Mouse (Mus musculus): ENCODE measurements around the gene Map3k19. TPM values are rescaled to one million over a fixed set of nuclear protein-coding genes. Genes with fewer than 3 reads are reported as not detected.
A peak's percentile ranks its signal among the peaks of the same experiment; 100 is the strongest.

The Map3k19 gene
- polyA plus RNA-seq, 1 experiment from 2014 or later = 0.21 TPM

GRCm38 (mm10) chr1:127816381-127816780 is 38.5 kb downstream of the Map3k19 start:
- no peaks in the 10 kb centered on the region for H3K36me3 ChIP-seq (ENCODE audit: control insufficient read depth, insufficient read depth)
- no peak overlapping the region for H3K27ac ChIP-seq (ENCODE audit: low read length)
- 80% methylated on average over 6 of the region's 6 CpGs for WGBS
- no peak overlapping the region for H3K4me2 ChIP-seq (ENCODE audit: low read depth, low read length)
- no peak overlapping the region for H3K4me3 ChIP-seq (ENCODE audit: low read length)
- H3K4me1 ChIP-seq (ENCODE audit: control insufficient read depth, insufficient read depth, low read length) = no peaks in the 10 kb centered on the region
- no peaks in the 10 kb centered on the region for H3K9me3 ChIP-seq (replicated peaks; ENCODE audit: control insufficient read depth, low read length)
- H3K9ac ChIP-seq (ENCODE audit: low read length) = no peak overlapping the region
- no peaks in the 10 kb centered on the region for H3K27me3 ChIP-seq (ENCODE audit: control insufficient read depth, insufficient read depth, low read length)
- no peak for ATAC-seq (replicated peaks; ENCODE audit: extremely low read depth, insufficient read depth, low FRiP score)

- H3K9ac ChIP-seq (ENCODE audit: low read length) = no peak overlapping the region
- H3K4me2 ChIP-seq (ENCODE audit: low read depth, low read length) = 0 out of 2 replicates have a peak overlapping the region, but pooled peaks have one; percentile 10
- no peak overlapping the region for H3K4me3 ChIP-seq (ENCODE audit: low read length)
- H3K27me3 ChIP-seq (ENCODE audit: control insufficient read depth, insufficient read depth, low read length) = no peaks in the 10 kb centered on the region
- no peaks in the 10 kb centered on the region for H3K36me3 ChIP-seq (ENCODE audit: control insufficient read depth, insufficient read depth)
- WGBS = 53% methylated on average over 7 of the region's 7 CpGs
- H3K4me1 ChIP-seq (ENCODE audit: control insufficient read depth, insufficient read depth, low read length) = no peaks in the 10 kb centered on the region
- no peaks in the 10 kb centered on the region for H3K9me3 ChIP-seq (replicated peaks; ENCODE audit: control insufficient read depth, low read length)
- no peak for ATAC-seq (replicated peaks; ENCODE audit: extremely low read depth, insufficient read depth, low FRiP score)
- no peak overlapping the region for H3K27ac ChIP-seq (ENCODE audit: low read length)
These were observed 41.9 kb downstream of the Map3k19 start for GRCm38 (mm10) chr1:127812929-127813328.

- H3K9ac ChIP-seq (ENCODE audit: low read length) = no peak overlapping the region
- ATAC-seq (replicated peaks; ENCODE audit: extremely low read depth, insufficient read depth, low FRiP score) = no peak
- H3K27me3 ChIP-seq (ENCODE audit: control insufficient read depth, insufficient read depth, low read length) = no peaks in the 10 kb centered on the region
- peaks cover 3% of the 10 kb centered on the region for H3K36me3 ChIP-seq (ENCODE audit: control insufficient read depth, insufficient read depth)
- no peak overlapping the region for H3K4me3 ChIP-seq (ENCODE audit: low read length)
- 92% methylated on average over 7 of the region's 7 CpGs for WGBS
- no peaks in the 10 kb centered on the region for H3K4me1 ChIP-seq (ENCODE audit: control insufficient read depth, insufficient read depth, low read length)
- H3K4me2 ChIP-seq (ENCODE audit: low read depth, low read length) = no peak overlapping the region
- no peaks in the 10 kb centered on the region for H3K9me3 ChIP-seq (replicated peaks; ENCODE audit: control insufficient read depth, low read length)
- H3K27ac ChIP-seq (ENCODE audit: low read length) = no peak overlapping the region
These were observed 46.2 kb downstream of the Map3k19 start for GRCm38 (mm10) chr1:127808671-127809070.

- Histone ChIP-seq H3K9me3 (replicated peaks; ENCODE audit: control insufficient read depth, low read length) (no peaks in the 10 kb centered on the region), H3K4me2 (ENCODE audit: low read depth, low read length) (no peak overlapping the region), H3K27ac (ENCODE audit: low read length) (no peak overlapping the region), H3K36me3 (ENCODE audit: control insufficient read depth, insufficient read depth) (peaks cover 23% of the 10 kb centered on the region), H3K27me3 (ENCODE audit: control insufficient read depth, insufficient read depth, low read length) (no peaks in the 10 kb centered on the region), H3K9ac (ENCODE audit: low read length) (no peak overlapping the region), H3K4me1 (ENCODE audit: control insufficient read depth, insufficient read depth, low read length) (peaks cover 7% of the 10 kb centered on the region), H3K4me3 (ENCODE audit: low read length) (no peak overlapping the region)
- WGBS = 78% methylated on average over 8 of the region's 8 CpGs
- no peak for ATAC-seq (replicated peaks; ENCODE audit: extremely low read depth, insufficient read depth, low FRiP score)
These were observed 51.9 kb downstream of the Map3k19 start for GRCm38 (mm10) chr1:127802916-127803315.

- WGBS = 57% methylated on average over 1 of the region's 1 CpGs
- no peak for ATAC-seq (replicated peaks; ENCODE audit: extremely low read depth, insufficient read depth, low FRiP score)
- Histone ChIP-seq H3K4me2 (ENCODE audit: low read depth, low read length) (no peak overlapping the region), H3K36me3 (ENCODE audit: control insufficient read depth, insufficient read depth) (peaks cover 9% of the 10 kb centered on the region; the same call in 1 of the 2 replicates), H3K9ac (ENCODE audit: low read length) (no peak overlapping the region), H3K27me3 (ENCODE audit: control insufficient read depth, insufficient read depth, low read length) (no peaks in the 10 kb centered on the region), H3K4me3 (ENCODE audit: low read length) (no peak overlapping the region), H3K9me3 (replicated peaks; ENCODE audit: control insufficient read depth, low read length) (no peaks in the 10 kb centered on the region), H3K27ac (ENCODE audit: low read length) (no peak overlapping the region), H3K4me1 (ENCODE audit: control insufficient read depth, insufficient read depth, low read length) (peaks cover 10% of the 10 kb centered on the region)
These were observed 58.1 kb downstream of the Map3k19 start for GRCm38 (mm10) chr1:127796752-127797151.

GRCm38 (mm10) chr1:127796341-127796740 is 58.5 kb downstream of the Map3k19 start:
- H3K9ac ChIP-seq (ENCODE audit: low read length) = no peak overlapping the region
- peaks cover 9% of the 10 kb centered on the region; the same call in 1 of the 2 replicates for H3K36me3 ChIP-seq (ENCODE audit: control insufficient read depth, insufficient read depth)
- no peaks in the 10 kb centered on the region for H3K27me3 ChIP-seq (ENCODE audit: control insufficient read depth, insufficient read depth, low read length)
- H3K9me3 ChIP-seq (replicated peaks; ENCODE audit: control insufficient read depth, low read length) = no peaks in the 10 kb centered on the region
- H3K4me1 ChIP-seq (ENCODE audit: control insufficient read depth, insufficient read depth, low read length) = peaks cover 8% of the 10 kb centered on the region
- H3K27ac ChIP-seq (ENCODE audit: low read length) = no peak overlapping the region
- no peak for ATAC-seq (replicated peaks; ENCODE audit: extremely low read depth, insufficient read depth, low FRiP score)
- no peak overlapping the region for H3K4me3 ChIP-seq (ENCODE audit: low read length)
- H3K4me2 ChIP-seq (ENCODE audit: low read depth, low read length) = no peak overlapping the region
- WGBS = 56% methylated on average over 4 of the region's 4 CpGs

- Histone ChIP-seq H3K4me2 (ENCODE audit: low read depth, low read length) (no peak overlapping the region), H3K9ac (ENCODE audit: low read length) (no peak overlapping the region), H3K27me3 (ENCODE audit: control insufficient read depth, insufficient read depth, low read length) (no peaks in the 10 kb centered on the region), H3K4me1 (ENCODE audit: control insufficient read depth, insufficient read depth, low read length) (peaks cover 8% of the 10 kb centered on the region), H3K27ac (ENCODE audit: low read length) (no peak overlapping the region), H3K4me3 (ENCODE audit: low read length) (no peak overlapping the region), H3K36me3 (ENCODE audit: control insufficient read depth, insufficient read depth) (peaks cover 9% of the 10 kb centered on the region; the same call in 1 of the 2 replicates), H3K9me3 (replicated peaks; ENCODE audit: control insufficient read depth, low read length) (no peaks in the 10 kb centered on the region)
- WGBS = 90% methylated on average over 6 of the region's 6 CpGs
- ATAC-seq (replicated peaks; ENCODE audit: extremely low read depth, insufficient read depth, low FRiP score) = no peak
These were observed 59.6 kb downstream of the Map3k19 start for GRCm38 (mm10) chr1:127795087-127795769.

- 94% methylated on average over 1 of the region's 1 CpGs for WGBS
- ATAC-seq (replicated peaks; ENCODE audit: extremely low read depth, insufficient read depth, low FRiP score) = no peak
- H3K27ac ChIP-seq (ENCODE audit: low read length) = no peak overlapping the region
These were observed 61.4 kb downstream of the Map3k19 start for GRCm38 (mm10) chr1:127793459-127793858.

GRCm38 (mm10) chr1:127788943-127789342 is 65.9 kb downstream of the Map3k19 start:
- H3K4me2 ChIP-seq (ENCODE audit: low read depth, low read length) = peak overlapping the region; percentile 28; the same call in 1 of the 2 replicates
- peaks cover 6% of the 10 kb centered on the region; the same call in 1 of the 2 replicates for H3K36me3 ChIP-seq (ENCODE audit: control insufficient read depth, insufficient read depth)
- no peaks in the 10 kb centered on the region for H3K9me3 ChIP-seq (replicated peaks; ENCODE audit: control insufficient read depth, low read length)
- no peak overlapping the region for H3K9ac ChIP-seq (ENCODE audit: low read length)
- WGBS = 42% methylated on average over 6 of the region's 6 CpGs
- peak; percentile 65; the same call in 1 of the 2 replicates for ATAC-seq (replicated peaks; ENCODE audit: extremely low read depth, insufficient read depth, low FRiP score)
- peak overlapping the region; percentile 52 for H3K27ac ChIP-seq (ENCODE audit: low read length)
- H3K4me3 ChIP-seq (ENCODE audit: low read length) = no peak overlapping the region
- H3K4me1 ChIP-seq (ENCODE audit: control insufficient read depth, insufficient read depth, low read length) = peaks cover 39% of the 10 kb centered on the region
- no peaks in the 10 kb centered on the region for H3K27me3 ChIP-seq (ENCODE audit: control insufficient read depth, insufficient read depth, low read length)

More at GRCm38 (mm10) chr1:127793459-127793858, 61.4 kb downstream of the Map3k19 start:
- Histone ChIP-seq H3K4me1 (ENCODE audit: control insufficient read depth, insufficient read depth, low read length) (peaks cover 16% of the 10 kb centered on the region), H3K9ac (ENCODE audit: low read length) (no peak overlapping the region), H3K9me3 (replicated peaks; ENCODE audit: control insufficient read depth, low read length) (no peaks in the 10 kb centered on the region), H3K27me3 (ENCODE audit: control insufficient read depth, insufficient read depth, low read length) (no peaks in the 10 kb centered on the region), H3K4me2 (ENCODE audit: low read depth, low read length) (no peak overlapping the region), H3K4me3 (ENCODE audit: low read length) (no peak overlapping the region), H3K36me3 (ENCODE audit: control insufficient read depth, insufficient read depth) (peaks cover 6% of the 10 kb centered on the region; the same call in 1 of the 2 replicates)
